Mouse (Mus musculus) neutrophil, adult 83 days (primary cell): ENCODE results near the gene Lrrc59. TPM values are rescaled to one million over a fixed set of nuclear protein-coding genes. Genes with fewer than 3 reads are reported as not detected.

Experiments used
- total RNA-seq, 2 experiments: library from RNA; stranded (reverse); gene quantifications; one replicate each; pipeline ENCODE4 v1.2.4; 2023

Lrrc59 gene
- total RNA-seq = 10 to 100 TPM; 58.3 to 59.1 TPM

DNA sequence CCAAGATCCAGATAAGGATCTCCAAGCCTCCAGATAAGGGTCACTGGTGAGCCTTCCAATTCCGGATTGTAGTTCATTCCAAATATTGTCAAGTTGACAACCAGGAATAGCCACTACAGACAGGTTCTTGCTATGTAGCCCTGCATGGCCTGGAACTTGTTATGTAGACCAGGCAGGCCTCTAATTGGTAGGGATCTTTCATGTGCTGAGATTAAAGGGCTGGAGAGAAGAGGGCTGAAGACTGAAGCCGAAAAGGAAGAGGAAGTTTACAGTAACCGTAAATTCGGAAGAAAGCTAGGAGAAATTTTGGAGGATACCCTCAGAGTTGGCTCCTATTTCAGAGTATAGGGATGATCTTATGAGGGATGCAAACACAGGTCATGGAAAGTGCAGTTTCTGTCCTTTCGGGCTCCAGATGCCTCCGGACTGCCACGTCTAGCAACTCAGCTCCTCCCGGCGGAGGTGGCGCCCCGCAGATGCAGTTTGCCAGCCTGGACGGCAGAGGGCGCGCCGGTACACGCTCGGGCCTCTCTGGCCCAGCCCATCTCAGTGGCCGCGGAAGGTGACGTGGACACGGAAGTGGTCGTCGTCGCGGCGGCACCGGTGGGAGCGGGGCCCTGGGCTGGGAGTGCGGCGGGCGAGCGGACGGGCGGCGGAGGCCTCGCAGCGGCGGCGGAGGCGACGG is at the start of gene Lrrc59:
Gene Lrrc59, plus strand, starts transcription at position 569 of the 685 bp plus-strand sequence.

GRCm38 (mm10) chr11:94601321-94602281 is 28.0 kb upstream of the Lrrc59 start, which contains the start of gene Acsf2:
Acsf2 (minus strand) TSS chr11:94601871.

DNA sequence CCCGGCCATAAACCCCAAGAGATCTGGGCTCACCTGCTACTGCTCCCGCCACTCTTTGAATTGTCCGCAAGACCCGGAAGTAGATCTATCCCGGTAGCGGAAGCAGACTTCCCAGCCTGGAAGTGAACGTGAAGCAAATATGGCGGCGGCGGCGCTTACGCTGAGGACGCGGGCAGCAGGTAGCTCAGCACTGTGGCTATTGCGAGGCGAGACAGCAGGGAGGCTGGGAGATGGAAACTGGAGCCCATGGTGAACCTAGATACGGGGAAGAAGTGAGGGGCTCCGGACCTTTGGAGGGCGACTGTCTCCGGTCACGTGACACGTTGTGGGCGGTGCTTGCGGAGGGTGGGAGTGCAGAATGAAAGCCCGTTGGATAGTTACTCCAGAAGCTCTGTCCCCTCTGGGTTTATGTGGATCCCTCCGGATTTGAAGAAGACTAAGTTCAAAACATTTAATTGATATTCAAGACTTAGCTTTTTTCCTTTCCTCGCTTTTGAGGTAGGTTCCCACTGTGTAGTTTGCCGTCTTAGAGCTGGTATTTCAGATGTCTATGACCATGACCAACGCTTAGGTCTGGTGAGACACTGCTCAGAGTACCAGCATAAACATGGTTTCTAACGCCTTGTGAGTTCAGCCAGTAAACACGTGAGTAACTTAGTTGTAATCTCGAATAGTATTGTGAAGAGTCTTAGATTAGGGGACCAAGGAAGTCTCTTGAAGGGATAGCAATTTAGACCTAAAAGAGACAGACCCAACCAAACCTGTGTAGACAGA is 24.3 kb downstream of the Lrrc59 start, which contains the start of the genes Mrpl27 and Eme1:
Gene Mrpl27, plus strand, starts transcription at position 105 of the 774 bp plus-strand sequence.
Gene Eme1, minus strand, starts transcription at position 302 of the 774 bp plus-strand sequence.

DNA sequence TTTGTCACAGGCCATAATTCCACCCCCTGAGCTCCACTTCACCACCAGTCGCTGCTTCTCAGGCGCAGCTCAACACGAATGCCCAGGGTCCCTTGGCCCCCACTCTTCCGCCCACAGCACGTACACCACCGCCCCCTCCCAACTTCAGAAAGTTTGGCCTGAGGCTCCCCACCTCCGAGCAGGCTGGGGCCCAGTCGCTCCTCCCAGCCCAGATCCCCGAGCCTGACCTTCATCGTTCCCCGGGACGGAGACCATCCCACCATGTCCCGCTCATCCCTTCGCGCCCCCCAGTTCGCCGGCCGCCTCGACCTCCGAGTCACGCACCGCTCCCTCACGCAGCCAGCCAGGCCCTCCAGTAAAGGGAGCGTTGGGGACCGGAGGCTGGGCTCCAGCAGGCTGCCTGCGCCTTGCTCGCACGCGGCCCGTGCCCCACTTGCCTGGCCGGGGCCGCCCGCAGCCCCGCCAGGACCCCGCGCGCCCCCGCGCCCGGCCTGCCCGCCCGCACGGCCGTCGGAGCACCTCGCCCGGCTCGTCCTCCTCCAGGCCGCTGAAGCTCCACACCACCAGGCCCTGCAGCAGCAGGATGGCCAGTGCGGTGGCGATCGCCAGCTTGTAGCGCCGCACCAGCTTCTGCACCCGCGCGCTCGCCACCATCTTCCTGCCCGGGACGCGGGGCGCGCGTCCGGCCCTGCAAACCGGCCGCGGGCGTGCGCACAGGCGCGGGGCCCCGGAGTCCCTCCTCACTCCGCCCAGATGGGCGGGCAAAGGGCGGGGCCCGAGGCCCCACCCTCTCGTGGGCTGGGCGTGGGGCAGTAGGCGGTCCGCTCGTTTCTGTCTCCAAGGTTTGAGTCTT is 47.4 kb downstream of the Lrrc59 start, which contains the start of gene Xylt2:
Gene Xylt2, minus strand, starts transcription at position 762 of the 853 bp plus-strand sequence.

Other genes with a start within 250 kb of the Lrrc59 start
- gene Abcc3, start 236.8 kb upstream of the Lrrc59 start, total RNA-seq = 1 to 10 TPM; 2.4 to 4.8 TPM
- gene Cacna1g, start 155.6 kb upstream of the Lrrc59 start, total RNA-seq = 1 to 10 TPM; 2.0 to 4.4 TPM
- not detected for gene Spata20, start 143.6 kb upstream of the Lrrc59 start, total RNA-seq
- not detected for gene Epn3, start 129.8 kb upstream of the Lrrc59 start, total RNA-seq
- under 1 TPM; 0.13 TPM for gene Mycbpap, start 108.0 kb upstream of the Lrrc59 start, total RNA-seq
- gene Rsad1, start 80.5 kb upstream of the Lrrc59 start, total RNA-seq = under 1 TPM; 0.26 to 0.62 TPM
- gene Chad, start 64.7 kb upstream of the Lrrc59 start, total RNA-seq = not detected
- 1 to 10 TPM; 2.8 to 3.0 TPM for gene Acsf2, start 27.9 kb upstream of the Lrrc59 start, total RNA-seq
- 10 to 100 TPM; 17.2 to 18.0 TPM for gene Mrpl27, start 24.0 kb downstream of the Lrrc59 start, total RNA-seq
- 10 to 100 TPM in 1 of 2 experiments, 1 to 10 TPM in 1; 9.3 to 10.4 TPM for gene Eme1, start 24.2 kb downstream of the Lrrc59 start, total RNA-seq
- 1 to 10 TPM; 5.5 to 6.7 TPM for gene Xylt2, start 47.7 kb downstream of the Lrrc59 start, total RNA-seq
- not detected for gene Gm11541, start 74.7 kb downstream of the Lrrc59 start, total RNA-seq
- gene Cdc34b, start 112.0 kb downstream of the Lrrc59 start, total RNA-seq = not detected
- not detected for gene Tmem92, start 152.9 kb downstream of the Lrrc59 start, total RNA-seq